Mouse (Mus musculus) cerebellum, adult 11 months (tissue): ENCODE results near the gene Aldob.
A peak's percentile ranks its signal among the peaks of the same experiment; 100 is the strongest.
"Not testable (repeated sequence)": the region's sequence is repeated elsewhere in the genome, so short reads cannot be mapped to it uniquely, and the experiment has no call there.

Source experiments
- DNase-seq: peaks from one replicate; pipeline ENCODE4 v3.0.0; 2022

Aldob gene

DNA sequence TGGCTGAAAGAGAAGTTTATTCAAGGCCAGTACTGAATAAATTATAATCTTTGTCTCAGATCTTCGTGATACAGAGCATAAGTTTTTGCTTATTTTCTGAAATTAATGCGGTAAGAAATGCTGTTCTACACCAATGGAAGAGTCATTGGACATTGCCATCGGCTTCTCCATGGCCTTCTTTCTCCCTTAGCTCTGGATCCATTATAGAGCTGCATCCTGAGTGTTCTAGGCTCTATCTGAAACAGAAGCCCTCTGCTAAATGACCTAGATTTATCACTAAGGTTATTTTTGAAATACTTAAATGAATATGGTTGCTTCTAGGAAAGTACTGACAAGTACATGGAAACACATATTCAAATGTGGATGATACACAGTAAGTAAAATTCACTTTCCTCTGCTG, 14.3 kb downstream of the Aldob start:
- DNase-seq, result no peak

- DNase-seq, result peak; percentile 28
Observed at GRCm38 (mm10) chr4:49522576-49522975, 26.8 kb downstream of the Aldob start.

GRCm38 (mm10) chr4:49521346-49521745, 28.0 kb downstream of the Aldob start:
- no peak for DNase-seq

GRCm38 (mm10) chr4:49520572-49521340, 28.6 kb downstream of the Aldob start, which contains the start of the genes Mrpl50 and Zfp189:
Mrpl50 (minus strand) TSS chr4:49521093.
Zfp189 (plus strand) TSS chr4:49521176.
- DNase-seq, result peak; percentile 91

DNA sequence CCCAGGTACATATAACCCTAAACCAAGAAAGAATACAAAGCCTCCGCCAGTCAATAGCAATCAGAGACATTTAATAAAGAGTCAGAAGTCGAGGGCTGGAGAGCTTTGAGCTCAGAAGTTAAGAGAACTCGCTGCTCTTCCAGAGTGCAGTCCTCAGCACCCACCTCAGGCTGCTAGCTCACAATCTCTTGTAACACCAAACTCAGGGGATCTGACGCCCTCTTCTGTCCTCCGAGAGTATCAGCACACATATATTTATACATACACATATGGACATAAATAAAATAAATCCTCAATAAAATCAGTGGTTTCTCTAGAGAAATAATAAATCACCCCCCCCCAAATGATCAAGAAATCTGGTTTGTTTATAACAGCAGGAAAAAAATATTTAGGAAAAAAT, 29.9 kb downstream of the Aldob start:
- DNase-seq, result no peak

DNA sequence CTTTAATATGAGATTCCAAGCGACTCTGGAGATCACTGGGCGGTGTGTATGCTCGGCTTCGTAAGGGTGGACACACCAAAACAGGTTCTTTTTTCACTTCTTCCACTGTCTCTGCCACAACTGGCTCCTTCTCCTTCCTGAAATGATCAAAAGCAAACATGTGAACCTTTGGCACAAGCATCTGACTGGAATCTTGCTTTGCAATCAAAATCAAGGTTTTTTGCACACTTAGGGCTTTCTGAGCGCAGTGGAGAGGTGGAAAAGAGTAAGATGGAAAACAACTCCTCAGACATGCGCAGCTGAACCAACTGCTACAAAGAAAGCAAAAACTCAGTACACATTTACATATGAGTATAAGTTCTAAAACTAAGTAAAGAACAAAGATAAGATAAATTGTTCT, 34.9 kb downstream of the Aldob start:
- no peak for DNase-seq

DNA sequence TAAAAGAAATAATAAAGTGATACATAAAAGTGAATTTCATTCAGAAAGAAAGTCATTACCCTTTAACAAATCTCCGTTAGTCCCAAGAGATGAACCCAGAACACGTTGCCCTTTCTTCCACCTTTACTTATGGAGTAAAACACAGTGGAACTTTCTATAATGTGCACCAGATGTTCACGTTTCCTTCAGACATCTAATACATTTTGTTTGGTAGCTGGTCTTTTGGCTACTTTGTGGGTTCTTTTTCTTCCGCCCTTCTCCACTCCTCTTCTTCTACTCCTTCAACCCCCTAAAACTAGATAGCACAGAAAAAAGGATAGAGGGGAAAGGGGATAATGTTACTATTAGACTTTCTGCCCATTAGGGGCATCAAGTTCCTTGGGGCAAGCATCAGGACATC, 36.7 kb downstream of the Aldob start:
- no peak for DNase-seq

GRCm38 (mm10) chr4:49510236-49510835, 39.0 kb downstream of the Aldob start:
- DNase-seq, result not testable (repeated sequence)

DNA sequence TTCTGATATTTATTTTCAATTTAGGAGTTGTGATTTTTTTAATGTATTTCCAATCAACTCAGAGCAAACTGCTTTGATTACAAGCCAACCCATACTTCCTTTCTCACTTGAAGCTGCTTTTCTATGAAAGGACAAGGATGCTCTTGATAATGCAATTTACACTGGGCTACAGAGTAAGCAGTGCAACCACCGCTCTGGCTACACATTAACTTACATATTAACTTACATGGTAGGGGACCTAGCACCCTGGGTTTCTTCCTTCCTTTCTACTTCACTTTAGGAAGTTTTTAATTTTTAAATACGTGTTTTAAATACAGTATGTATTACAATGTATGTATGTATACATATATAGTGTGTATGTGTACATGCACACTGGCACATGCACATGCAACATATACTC, 40.2 kb downstream of the Aldob start:
- no peak for DNase-seq

DNA sequence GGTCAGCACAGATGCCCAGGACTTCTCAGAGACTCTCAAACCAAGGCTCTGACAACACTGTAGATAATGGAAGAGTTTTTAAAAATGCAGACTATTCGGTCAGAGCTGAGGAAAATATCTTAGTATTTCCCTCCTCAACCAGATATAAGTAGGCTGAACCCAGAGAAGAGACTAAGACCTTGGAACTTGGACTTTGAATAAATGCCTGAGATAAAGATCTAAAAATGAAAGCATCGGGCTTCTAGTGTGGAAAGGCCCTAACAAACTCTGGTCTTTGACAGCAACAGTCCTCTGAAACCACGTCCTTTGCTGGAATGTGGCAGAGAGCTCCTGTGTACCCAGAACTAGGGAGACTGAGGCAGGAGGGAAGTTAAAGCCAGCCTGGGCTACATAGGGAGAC, 43.0 kb downstream of the Aldob start, which contains the start of gene Baat:
TSS of gene Baat (minus strand) at position 172 of the 400 bp plus-strand sequence.
- DNase-seq, result no peak

- no peak for DNase-seq
Observed at GRCm38 (mm10) chr4:49503563-49503962, 45.8 kb downstream of the Aldob start.
